In genomic region chr1:91968710-91969379, GRCm38 (mm10) we compare ENCODE assay signal across 9 mouse cellular contexts.
A peak's percentile ranks its signal among the peaks of the same experiment; 100 is the strongest.
DNase-seq lines count a peak whose midpoint lies in the region; ATAC-seq lines count a peak whose summit lies in the region.
"Had no signal": no experiment of that assay in that cellular context is flagged by ENCODE, and none has a peak within 500 bp of the region (broad histone marks: within the 10 kb centered on the region; RNA-seq: fewer than 3 reads in every experiment).

No protein-coding gene starts in this region.

- WGBS in liver, embryonic 11.5 days: 71% methylated on average over 5 of the region's 5 CpGs

- H3K4me1 ChIP-seq in liver, embryonic 11.5 days (replicated peaks; ENCODE audit: control insufficient read depth, insufficient read depth, low read length): no peaks in the 10 kb centered on the region

- H3K27ac ChIP-seq in liver, embryonic 11.5 days (ENCODE audit: low read depth, low read length): no peak overlapping the region

- no peak for ATAC-seq in liver, embryonic 11.5 days (replicated peaks; ENCODE audit: low FRiP score)
- no peak for ATAC-seq in megakaryocyte progenitor cell, adult 5-6 weeks (replicated peaks; ENCODE audit: poor library complexity)

- no peak overlapping the region for H3K4me2 ChIP-seq in liver, embryonic 11.5 days

- no peaks in the 10 kb centered on the region for H3K9me3 ChIP-seq in liver, embryonic 11.5 days (ENCODE audit: control insufficient read depth, low read length)
- H3K9me3 ChIP-seq: megakaryocyte, embryonic 14.5 days had no signal

- H3K9ac ChIP-seq in liver, embryonic 11.5 days (ENCODE audit: low read depth, low read length): no peak overlapping the region

- no peak overlapping the region for H3K4me3 ChIP-seq in liver, embryonic 11.5 days (ENCODE audit: low read depth, low read length)
- H3K4me3 ChIP-seq: megakaryocyte, embryonic 14.5 days had no signal

- peak; percentile 46 for DNase-seq in liver
- DNase-seq in liver, embryonic 11.5 days (ENCODE audit: low spot score): no peak
- peak; percentile 36 to 50 for DNase-seq in adrenal gland, adult 18-20 months (ENCODE audit: low spot score in 2 of 2)
- DNase-seq in embryo, embryonic 11 days: peak; percentile 80
- DNase-seq in induced T-regulatory cell, adult 2 months (ENCODE audit: low read depth): peak; percentile 28
- peak; percentile 38 to 41 for DNase-seq in lung, adult 18-20 months
- DNase-seq in right cerebral cortex, postnatal 10 days (ENCODE audit: low spot score in 2 of 2): peak; percentile 45 to 75

- no peaks in the 10 kb centered on the region for H3K27me3 ChIP-seq in liver, embryonic 11.5 days (replicated peaks; ENCODE audit: control insufficient read depth, insufficient read depth, low read length)
- H3K27me3 ChIP-seq: megakaryocyte, embryonic 14.5 days had no signal

- H3K36me3 ChIP-seq in liver, embryonic 11.5 days (ENCODE audit: control insufficient read depth, insufficient read depth, low read length): peaks cover 14% of the 10 kb centered on the region
